Mouse (Mus musculus): ENCODE results near the gene Gramd1a.

DNA sequence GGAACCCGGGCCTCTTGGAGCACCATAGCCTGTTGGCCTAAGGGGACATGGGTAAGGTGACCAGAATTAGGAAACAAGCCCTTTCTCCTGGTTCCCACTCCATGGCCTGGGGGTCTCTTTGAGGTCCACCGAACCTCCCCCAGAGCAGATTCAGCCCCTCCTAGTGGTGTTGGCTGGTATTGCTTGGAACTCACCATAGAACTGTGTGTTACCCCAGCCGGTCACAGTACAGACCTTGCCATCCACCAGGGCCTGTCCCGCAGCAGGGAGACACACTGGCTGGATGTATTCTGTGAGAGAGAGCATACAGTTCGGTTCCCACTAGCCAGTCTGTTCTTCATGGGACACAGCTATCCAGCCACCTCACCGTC lies 56.1 kb downstream of the Gramd1a start:
- TF ChIP-seq POLR2A (IDR thresholded peaks at IDR 0.05; ENCODE audit: low read depth, low read length) = no peak
- TF ChIP-seq CTCF (IDR thresholded peaks at IDR 0.05; ENCODE audit: extremely low read depth, insufficient read length, insufficient replicate concordance, low read depth, low read length) = no peak

Data from small intestine, adult 2 months (tissue).